Mouse (Mus musculus) adrenal gland, adult (tissue): Measurements from ENCODE around the gene Cog6.

Experiments
- DNase-seq, 2 experiments: peaks; one replicate each; pipeline ENCODE4 v3.0.0; 2022 to 2023; ENCODE audit warnings: low spot score in 1 of 2; ENCODE audit not compliant: inconsistent age in 2 of 2

The Cog6 gene

GRCm38 (mm10) chr3:53033448-53033847 lies 16.4 kb upstream of the Cog6 start:
- DNase-seq, result peak in 1 of 2 experiments; percentile 53

GRCm38 (mm10) chr3:53032432-53032831 lies 15.4 kb upstream of the Cog6 start:
- DNase-seq, result no peak

GRCm38 (mm10) chr3:53031586-53031985 lies 14.5 kb upstream of the Cog6 start:
- no peak for DNase-seq

GRCm38 (mm10) chr3:53029046-53029445 lies 12.0 kb upstream of the Cog6 start:
- DNase-seq, result peak; percentile 66 to 86

- DNase-seq, result no peak
These were observed 10.3 kb upstream of the Cog6 start for GRCm38 (mm10) chr3:53027333-53027732.

GRCm38 (mm10) chr3:53007411-53007810 lies 9.6 kb downstream of the Cog6 start:
- no peak for DNase-seq

GRCm38 (mm10) chr3:53004406-53005114 lies 12.5 kb downstream of the Cog6 start:
- DNase-seq, result peak in 1 of 2 experiments; percentile 77

- DNase-seq, result no peak
These were observed 15.0 kb downstream of the Cog6 start for GRCm38 (mm10) chr3:53002076-53002475.

- peak in 1 of 2 experiments; percentile 53 for DNase-seq
These were observed 17.0 kb downstream of the Cog6 start for GRCm38 (mm10) chr3:52999996-53000395.

- DNase-seq, result no peak
These were observed 17.9 kb downstream of the Cog6 start for GRCm38 (mm10) chr3:52999016-52999744.

- no peak for DNase-seq
These were observed 19.7 kb downstream of the Cog6 start for GRCm38 (mm10) chr3:52997381-52997780.

GRCm38 (mm10) chr3:52996635-52997034 lies 20.4 kb downstream of the Cog6 start:
- DNase-seq, result no peak

- DNase-seq, result no peak
These were observed 22.4 kb downstream of the Cog6 start for GRCm38 (mm10) chr3:52994666-52995065.

- no peak for DNase-seq
These were observed 23.7 kb downstream of the Cog6 start for GRCm38 (mm10) chr3:52993296-52993695.

- no peak for DNase-seq
These were observed 26.8 kb downstream of the Cog6 start for GRCm38 (mm10) chr3:52990041-52990737.

GRCm38 (mm10) chr3:52985508-52985941 lies 31.5 kb downstream of the Cog6 start:
- DNase-seq, result peak in 1 of 2 experiments; percentile 53

- DNase-seq, result no peak
These were observed 33.3 kb downstream of the Cog6 start for GRCm38 (mm10) chr3:52983772-52984171.

GRCm38 (mm10) chr3:52982993-52983392 lies 34.0 kb downstream of the Cog6 start:
- DNase-seq, result no peak

- DNase-seq, result peak; percentile 64 to 88
These were observed 42.1 kb downstream of the Cog6 start for GRCm38 (mm10) chr3:52974674-52975556.

- peak in 1 of 2 experiments; percentile 29 for DNase-seq
These were observed 44.1 kb downstream of the Cog6 start for GRCm38 (mm10) chr3:52972916-52973315.

GRCm38 (mm10) chr3:52967046-52967445 lies 50.0 kb downstream of the Cog6 start:
- no peak for DNase-seq
